ENCODE assay signal across 18 mouse cellular contexts in the genomic region with DNA sequence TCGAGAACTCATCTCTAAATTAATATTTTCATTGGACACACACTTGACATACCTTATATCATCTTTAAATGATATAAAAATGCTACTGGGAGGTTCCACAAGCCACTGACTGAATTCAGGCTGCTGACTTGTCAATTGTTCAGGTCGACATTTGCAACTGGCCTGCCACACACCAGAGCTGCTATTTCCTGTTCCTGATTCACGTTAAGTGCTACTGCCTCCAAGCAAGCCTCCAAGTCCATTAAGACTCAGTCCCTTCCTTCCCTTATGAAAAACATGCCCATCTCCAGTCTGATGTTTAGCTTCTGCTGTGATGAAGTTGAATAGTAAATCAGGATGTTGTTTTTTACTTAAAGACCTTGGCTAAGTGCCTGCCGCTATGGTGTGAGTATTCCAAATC.
A peak's percentile ranks its signal among the peaks of the same experiment; 100 is the strongest.
DNase-seq lines count a peak whose midpoint lies in the region; ATAC-seq and TF ChIP-seq lines count a peak whose summit lies in the region.
"Had no signal": no experiment of that assay in that cellular context is flagged by ENCODE, and none has a peak within 500 bp of the region (broad histone marks: within the 10 kb centered on the region; RNA-seq: fewer than 3 reads in every experiment).

No protein-coding gene starts in this region.

- no peak for TF ChIP-seq RAD21 in MEL (IDR thresholded peaks at IDR 0.05; ENCODE audit: low read depth, low read length)

- H3K79me2 ChIP-seq in MEL (ENCODE audit: control insufficient read depth, insufficient read depth, low read length, poor library complexity), result no peaks in the 10 kb centered on the region
- H3K79me2 ChIP-seq in myocyte (ENCODE audit: control insufficient read depth, insufficient read depth), result no peaks in the 10 kb centered on the region

- TF ChIP-seq CTCF in forebrain, postnatal 0 days (IDR thresholded peaks at IDR 0.05; ENCODE audit: low read depth), result no peak
- no peak for TF ChIP-seq CTCF in MEL (IDR thresholded peaks at IDR 0.05 in 2 of 3, conservative IDR thresholded peaks at IDR 0.05 in 1 of 3; ENCODE audit: control insufficient read depth in 1 of 3, insufficient read depth in 1 of 3, low read depth in 2 of 3, low read length in 3 of 3, poor library complexity in 1 of 3, severe bottlenecking in 1 of 3)

- H3ac ChIP-seq in myocyte (ENCODE audit: control insufficient read depth, insufficient read length), result no peak overlapping the region

- H3K27me3 ChIP-seq in forebrain, embryonic 12.5 days, result no peaks in the 10 kb centered on the region
- no peaks in the 10 kb centered on the region for H3K27me3 ChIP-seq in forebrain, postnatal 0 days (ENCODE audit: insufficient read depth, low read length)
- H3K27me3 ChIP-seq in midbrain, embryonic 10.5 days (ENCODE audit: low read depth, poor library complexity, severe bottlenecking), result no peaks in the 10 kb centered on the region
- H3K27me3 ChIP-seq in midbrain, embryonic 15.5 days (replicated peaks), result no peaks in the 10 kb centered on the region
- no peaks in the 10 kb centered on the region for H3K27me3 ChIP-seq in MEL (ENCODE audit: control insufficient read depth in 1 of 2, insufficient read depth in 2 of 2, low read length in 2 of 2)
- H3K27me3 ChIP-seq in myocyte (ENCODE audit: control insufficient read depth, insufficient read depth, insufficient read length), result no peaks in the 10 kb centered on the region
- H3K27me3 ChIP-seq: limb, embryonic 15.5 days; megakaryocyte, embryonic 14.5 days had no signal

- no peak for DNase-seq in forebrain, postnatal 0 days
- no peak for DNase-seq in midbrain, embryonic 10.5 days (ENCODE audit: low spot score)
- DNase-seq in MEL (ENCODE audit: low read depth, low spot score), result peak; percentile 44
- DNase-seq in adrenal gland, adult 18-20 months (ENCODE audit: low spot score in 2 of 2), result no peak
- DNase-seq: cerebellum, adult 8-10 months; gastrocnemius, adult 2 months; kidney, adult 11 months; lung, postnatal 10 days; right cerebral cortex, adult 18-20 months; thymus, postnatal 14 days had no signal

- no peak overlapping the region for H3K9ac ChIP-seq in forebrain, embryonic 12.5 days
- no peak overlapping the region for H3K9ac ChIP-seq in forebrain, postnatal 0 days
- H3K9ac ChIP-seq in midbrain, embryonic 15.5 days, result no peak overlapping the region
- H3K9ac ChIP-seq in MEL (ENCODE audit: control insufficient read depth, low read depth, low read length, poor library complexity, severe bottlenecking), result peak overlapping the region; percentile 45
- H3K9ac ChIP-seq: limb, embryonic 15.5 days had no signal

- WGBS in forebrain, embryonic 12.5 days, result 48% methylated on average over 4 of the region's 4 CpGs
- 43% methylated on average over 4 of the region's 4 CpGs for WGBS in forebrain, postnatal 0 days
- 61% methylated on average over 4 of the region's 4 CpGs for WGBS in midbrain, embryonic 10.5 days
- WGBS in midbrain, embryonic 15.5 days, result 53% methylated on average over 4 of the region's 4 CpGs

- peaks cover 16% of the 10 kb centered on the region for H3K4me1 ChIP-seq in forebrain, embryonic 12.5 days
- H3K4me1 ChIP-seq in forebrain, postnatal 0 days (ENCODE audit: insufficient read depth), result no peaks in the 10 kb centered on the region
- H3K4me1 ChIP-seq in midbrain, embryonic 10.5 days, result peaks cover 43% of the 10 kb centered on the region
- H3K4me1 ChIP-seq in midbrain, embryonic 15.5 days, result no peaks in the 10 kb centered on the region
- no peaks in the 10 kb centered on the region; a peak in 1 of 4 replicates for H3K4me1 ChIP-seq in MEL (ENCODE audit: control insufficient read depth in 1 of 2, insufficient read depth in 2 of 2, low read length in 2 of 2)
- H3K4me1 ChIP-seq: heart, embryonic 10.5 days; limb, embryonic 15.5 days; megakaryocyte, embryonic 14.5 days had no signal

- TF ChIP-seq POLR2A in MEL (IDR thresholded peaks at IDR 0.05; ENCODE audit: control insufficient read depth in 1 of 2, insufficient read depth in 1 of 2, low read depth in 1 of 2, low read length in 2 of 2, poor library complexity in 1 of 2) (no peak), myocyte (IDR thresholded peaks at IDR 0.05; ENCODE audit: insufficient read length, low read depth) (no peak)

- no peaks in the 10 kb centered on the region for H3K9me3 ChIP-seq in forebrain, embryonic 12.5 days
- H3K9me3 ChIP-seq in forebrain, postnatal 0 days (ENCODE audit: low read length), result no peaks in the 10 kb centered on the region
- H3K9me3 ChIP-seq in midbrain, embryonic 10.5 days (replicated peaks), result no peaks in the 10 kb centered on the region
- H3K9me3 ChIP-seq in midbrain, embryonic 15.5 days, result no peaks in the 10 kb centered on the region
- no peaks in the 10 kb centered on the region for H3K9me3 ChIP-seq in MEL (replicated peaks; ENCODE audit: insufficient read depth, low read length)
- H3K9me3 ChIP-seq: G1E; heart, embryonic 10.5 days; hindbrain, embryonic 10.5 days; limb, embryonic 15.5 days; megakaryocyte, embryonic 14.5 days had no signal

- H3K4me3 ChIP-seq in forebrain, embryonic 12.5 days (replicated peaks), result no peak overlapping the region
- H3K4me3 ChIP-seq in forebrain, postnatal 0 days (ENCODE audit: low read depth, low read length), result no peak overlapping the region
- no peak overlapping the region for H3K4me3 ChIP-seq in midbrain, embryonic 10.5 days
- no peak overlapping the region for H3K4me3 ChIP-seq in midbrain, embryonic 15.5 days
- H3K4me3 ChIP-seq in MEL (ENCODE audit: control insufficient read depth in 1 of 2, insufficient read depth in 1 of 2, low read depth in 2 of 2, low read length in 2 of 2) (peak overlapping the region; percentile 31 to 68), myocyte (no peak overlapping the region)
- H3K4me3 ChIP-seq: gastrocnemius, adult 2 months; heart, embryonic 10.5 days; hindbrain, embryonic 10.5 days; limb, embryonic 15.5 days; megakaryocyte, embryonic 14.5 days had no signal

- no peaks in the 10 kb centered on the region for H3K36me3 ChIP-seq in forebrain, embryonic 12.5 days (replicated peaks)
- no peaks in the 10 kb centered on the region for H3K36me3 ChIP-seq in forebrain, postnatal 0 days (ENCODE audit: insufficient read depth)
- H3K36me3 ChIP-seq in midbrain, embryonic 10.5 days, result no peaks in the 10 kb centered on the region
- H3K36me3 ChIP-seq in midbrain, embryonic 15.5 days (replicated peaks), result no peaks in the 10 kb centered on the region
- no peaks in the 10 kb centered on the region for H3K36me3 ChIP-seq in MEL (ENCODE audit: control insufficient read depth in 1 of 2, insufficient read depth in 2 of 2, low read length in 2 of 2)
- H3K36me3 ChIP-seq in myocyte (ENCODE audit: control insufficient read depth, insufficient read depth), result no peaks in the 10 kb centered on the region
- H3K36me3 ChIP-seq: G1E; heart, embryonic 10.5 days; hindbrain, embryonic 10.5 days; limb, embryonic 15.5 days had no signal

- no peak overlapping the region for H3K4me2 ChIP-seq in forebrain, embryonic 12.5 days
- H3K4me2 ChIP-seq in forebrain, postnatal 0 days (ENCODE audit: low read depth), result no peak overlapping the region
- H3K4me2 ChIP-seq in midbrain, embryonic 15.5 days, result no peak overlapping the region
- peak overlapping the region; percentile 26 for H3K4me2 ChIP-seq in myocyte (ENCODE audit: low read depth)
- H3K4me2 ChIP-seq: limb, embryonic 15.5 days had no signal

- no peak for ATAC-seq in forebrain, embryonic 12.5 days (ENCODE audit: low FRiP score)
- no peak for ATAC-seq in forebrain, postnatal 0 days
- ATAC-seq in midbrain, embryonic 15.5 days (replicated peaks), result no peak

- no peak for TF ChIP-seq EP300 in MEL (IDR thresholded peaks at IDR 0.05; ENCODE audit: low read depth in 1 of 2, low read length in 2 of 2)

- H3K27ac ChIP-seq in forebrain, embryonic 12.5 days, result peak overlapping the region; percentile 59
- H3K27ac ChIP-seq in forebrain, postnatal 0 days (ENCODE audit: low read depth, low read length), result no peak overlapping the region
- H3K27ac ChIP-seq in midbrain, embryonic 10.5 days (replicated peaks), result peak overlapping the region; percentile 58
- no peak overlapping the region for H3K27ac ChIP-seq in midbrain, embryonic 15.5 days
- no peak overlapping the region for H3K27ac ChIP-seq in MEL (ENCODE audit: control insufficient read depth, low read depth, low read length)
- H3K27ac ChIP-seq: gastrocnemius, adult 2 months; heart, embryonic 10.5 days; hindbrain, embryonic 10.5 days; limb, embryonic 15.5 days had no signal

TF ChIP-seq in MEL, 35 proteins besides CTCF, POLR2A, EP300 and RAD21:
- TF ChIP-seq POLR2AphosphoS2 (IDR thresholded peaks at IDR 0.05; ENCODE audit: low read length) (no peak), ZMIZ1 (IDR thresholded peaks at IDR 0.05; ENCODE audit: low read depth, low read length) (no peak), NRF1 (IDR thresholded peaks at IDR 0.05; ENCODE audit: insufficient read depth, low read depth, low read length, poor library complexity, severe bottlenecking) (no peak), SMC3 (IDR thresholded peaks at IDR 0.05; ENCODE audit: low read depth, low read length) (no peak), ELF1 (IDR thresholded peaks at IDR 0.05; ENCODE audit: low read depth, low read length) (no peak), USF1 (IDR thresholded peaks at IDR 0.05; ENCODE audit: low read depth, low read length) (no peak)

TF ChIP-seq in myocyte, 11 proteins besides CTCF, POLR2A, EP300 and RAD21:
- TF ChIP-seq USF1 (IDR thresholded peaks at IDR 0.05; ENCODE audit: low read depth) (no peak), SRF (IDR thresholded peaks at IDR 0.05; ENCODE audit: control insufficient read depth, insufficient read length, low read depth) (no peak)

Comparison
In these comparisons a context has a peak if more than half of its experiments do, and no peak if none do; other contexts are left out.
1. H3K27ac ChIP-seq: peak in forebrain, embryonic 12.5 days (single experiment) and midbrain, embryonic 10.5 days (single experiment); none in forebrain, postnatal 0 days (single experiment), midbrain, embryonic 15.5 days (single experiment) and MEL (single experiment).
2. H3K4me3 ChIP-seq: peak in MEL (2 of 2); none in forebrain, embryonic 12.5 days (single experiment), forebrain, postnatal 0 days (single experiment), midbrain, embryonic 10.5 days (single experiment), midbrain, embryonic 15.5 days (single experiment) and myocyte (single experiment).